Mouse (Mus musculus): ENCODE results near the gene Olfr1246.
"Not testable (repeated sequence)": the region's sequence is repeated elsewhere in the genome, so short reads cannot be mapped to it uniquely, and the experiment has no call there.

The Olfr1246 gene

GRCm38 (mm10) chr2:89593057-89593456, at the start of gene Olfr1246:
Gene Olfr1246 (minus strand): TSS chr2:89593157.
- DNase-seq (ENCODE audit: low spot score) = no peak

GRCm38 (mm10) chr2:89634883-89635282, 41.9 kb upstream of the Olfr1246 start, which contains the start of gene Olfr1249:
Gene Olfr1249 (minus strand): TSS chr2:89634983.
- no peak for DNase-seq (ENCODE audit: low spot score)

- not testable (repeated sequence) for DNase-seq (ENCODE audit: low spot score)
Observed at GRCm38 (mm10) chr2:89618145-89618544, 25.2 kb upstream of the Olfr1246 start, which contains the start of gene Olfr1248. Gene Olfr1248 (minus strand): TSS chr2:89618245.

- DNase-seq (ENCODE audit: low spot score) = no peak
Observed at GRCm38 (mm10) chr2:89614030-89614429, 21.1 kb upstream of the Olfr1246 start, which contains the start of gene Olfr1247. Gene Olfr1247 (minus strand): TSS chr2:89614130.

GRCm38 (mm10) chr2:89578347-89578746, 14.6 kb downstream of the Olfr1246 start, which contains the start of gene Olfr1245:
Gene Olfr1245 (minus strand): TSS chr2:89578447.
- DNase-seq (ENCODE audit: low spot score) = no peak

GRCm38 (mm10) chr2:89562706-89563105, 30.3 kb downstream of the Olfr1246 start:
- DNase-seq (ENCODE audit: low spot score) = not testable (repeated sequence)

GRCm38 (mm10) chr2:89544516-89544915, 48.4 kb downstream of the Olfr1246 start:
- DNase-seq (ENCODE audit: low spot score) = no peak

- no peak for DNase-seq (ENCODE audit: low spot score)
Observed at GRCm38 (mm10) chr2:89539923-89540322, 53.0 kb downstream of the Olfr1246 start.

All from ovary, postnatal 10 days (tissue).